Mouse (Mus musculus) myocyte (in vitro differentiated cells): ENCODE results near the gene Mrps12.

ENCODE experiments used
- CEBPB ChIP-seq: IDR thresholded peaks from 2 replicates; pipeline ENCODE4 v1.6.1; 2011; ENCODE audit warnings: mild to moderate bottlenecking, moderate library complexity; ENCODE audit not compliant: poor library complexity, insufficient read depth, severe bottlenecking
- E2F4 ChIP-seq: IDR thresholded peaks from one replicate; pipeline ENCODE4 v1.6.1; 2011; ENCODE audit warnings: mild to moderate bottlenecking, control low read depth, moderate library complexity; ENCODE audit not compliant: insufficient read depth
- MAX ChIP-seq: IDR thresholded peaks from one replicate; pipeline ENCODE4 v1.6.1; 2011; ENCODE audit warnings: low read depth, mild to moderate bottlenecking, control low read depth
- MYOD1 ChIP-seq, 3 experiments: IDR thresholded peaks; one replicate each; pipeline ENCODE4 v1.6.1; 2011; ENCODE audit warnings: control low read depth in 2 of 3, low read depth in 2 of 3, mild to moderate bottlenecking in 2 of 3, moderate library complexity in 1 of 3; ENCODE audit not compliant: insufficient read length in 2 of 3, control insufficient read depth in 1 of 3
- POLR2A ChIP-seq: IDR thresholded peaks from one replicate; pipeline ENCODE4 v1.6.1; 2011; ENCODE audit warnings: low read depth, mild to moderate bottlenecking, control low read depth, moderate library complexity; ENCODE audit not compliant: insufficient read length
- USF1 ChIP-seq: IDR thresholded peaks from one replicate; pipeline ENCODE4 v1.6.1; 2011; ENCODE audit warnings: low read depth, mild to moderate bottlenecking, control low read depth, moderate library complexity

DNA sequence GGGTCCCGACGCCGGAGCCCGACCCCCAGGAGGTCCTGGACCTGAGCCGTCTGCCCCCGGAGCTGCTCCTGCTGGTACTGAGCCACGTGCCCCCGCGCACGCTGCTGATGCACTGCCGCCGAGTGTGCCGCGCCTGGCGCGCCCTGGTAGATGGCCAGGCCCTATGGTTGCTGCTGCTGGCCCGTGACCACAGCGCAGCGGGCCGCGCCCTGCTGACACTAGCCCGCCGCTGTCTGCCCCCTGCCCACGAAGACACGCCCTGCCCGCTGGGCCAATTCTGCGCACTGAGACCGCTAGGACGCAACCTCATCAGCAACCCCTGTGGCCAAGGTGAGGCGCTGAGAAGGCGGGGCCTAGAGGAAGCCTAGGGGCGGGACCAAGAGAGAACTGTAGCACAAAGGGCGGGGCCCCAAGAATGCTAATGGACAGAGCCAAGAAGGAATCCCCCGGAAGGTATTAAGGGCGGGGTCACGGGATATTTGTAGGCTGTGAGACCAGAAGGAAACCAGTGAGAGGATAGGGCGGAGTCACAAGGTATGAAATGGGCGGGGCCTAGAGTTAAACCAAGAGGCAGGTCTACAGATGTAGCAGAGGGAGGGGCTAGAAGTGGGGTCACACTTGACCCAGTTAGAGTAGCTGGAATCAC, 48.2 kb downstream of the Mrps12 start:
- no peak for TF ChIP-seq E2F4
- no peak for TF ChIP-seq POLR2A
- no peak for TF ChIP-seq MAX
- TF ChIP-seq USF1: no peak
- no peak for TF ChIP-seq MYOD1 (IDR thresholded peaks at IDR 0.05; ENCODE audit: control insufficient read depth in 1 of 3, insufficient read length in 2 of 3, low read depth in 2 of 3)
- no peak for TF ChIP-seq CEBPB
